Mouse (Mus musculus) hematopoietic stem cell, adult 5-6 weeks (primary cell): ENCODE results near the gene Pank4. TPM values are rescaled to one million over a fixed set of nuclear protein-coding genes. Genes with fewer than 3 reads are reported as not detected.

Source experiments
- ATAC-seq, 2 experiments: fragments of 125-278 bp in 1 of 2; replicated peaks in 1 of 2; 2 replicates each; pipeline ENCODE4 v1.8.0; 2016 to 2017; ENCODE audit warnings: inconsistent platforms in 2 of 2, mild to moderate bottlenecking in 2 of 2, moderate number of reproducible peaks in 2 of 2, low read depth in 1 of 2, moderate TSS enrichment in 1 of 2; ENCODE audit not compliant: low FRiP score in 2 of 2, poor library complexity in 2 of 2, severe bottlenecking in 2 of 2, insufficient read depth in 1 of 2, low TSS enrichment in 1 of 2
- total RNA-seq: library from RNA; stranded (forward); fragments of 172-1452, 232-1000 nt; gene quantifications from 2 replicates; pipeline ENCODE4 v1.2.3, GENCODE M21; 2017

Pank4 gene
- total RNA-seq, result 26.7 and 41.8 TPM in 2 replicates

DNA sequence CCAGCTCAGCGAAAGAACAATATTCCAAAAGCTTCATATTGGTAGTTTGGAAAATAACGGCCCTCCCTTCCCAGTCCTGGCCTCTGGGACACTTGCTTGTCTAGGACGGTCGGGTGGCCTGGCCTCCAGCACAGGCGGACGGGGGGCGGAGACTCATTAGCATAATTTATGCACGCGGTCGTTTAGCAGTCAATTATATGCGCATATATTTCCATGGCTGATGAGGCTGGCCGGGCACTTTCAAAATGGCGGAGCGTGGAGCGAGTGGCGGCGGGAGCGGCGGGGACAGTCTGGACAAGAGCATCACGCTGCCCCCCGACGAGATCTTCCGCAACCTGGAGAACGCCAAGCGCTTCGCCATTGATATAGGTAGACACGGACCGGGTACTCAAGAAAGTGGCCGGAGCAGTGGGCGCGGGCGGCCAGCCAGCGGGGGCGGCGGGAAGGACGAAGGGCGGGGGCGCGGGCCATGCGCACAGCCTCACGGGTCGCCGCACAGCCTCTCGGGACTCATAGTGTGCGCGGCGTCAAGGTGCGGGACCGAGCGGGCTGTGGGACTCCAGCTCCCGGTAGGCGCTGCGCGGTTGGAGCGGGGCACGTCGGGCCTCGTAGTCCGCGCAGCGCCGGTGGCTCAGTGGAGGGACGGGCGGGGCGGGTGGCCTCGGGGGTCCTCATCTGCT is at the start of gene Pank4:
TSS of gene Pank4 (plus strand) at position 223 of the 680 bp plus-strand sequence.
- peak; percentile 68 to 74 for ATAC-seq

DNA sequence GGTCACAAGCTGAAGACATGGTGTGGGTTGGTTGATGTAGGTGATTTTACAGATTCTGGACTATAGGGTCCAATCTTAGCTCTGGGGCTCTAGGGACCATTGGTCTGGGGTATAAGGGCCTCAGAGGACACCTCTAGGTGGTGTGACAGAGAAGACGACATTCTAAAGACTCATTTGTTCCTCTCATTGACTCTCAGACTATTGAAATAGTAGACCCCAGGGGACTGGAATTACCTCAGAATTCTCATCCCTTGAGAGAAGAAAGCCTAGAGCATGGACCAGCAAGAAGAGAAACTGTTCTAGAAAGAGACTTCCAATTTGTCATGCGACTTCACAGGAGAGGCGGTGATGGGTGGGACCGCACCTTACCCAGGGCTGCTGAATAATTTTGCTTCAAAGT is 49.7 kb upstream of the Pank4 start:
- no peak for ATAC-seq

GRCm38 (mm10) chr4:154914707-154915106 is 49.2 kb upstream of the Pank4 start:
- no peak for ATAC-seq

DNA sequence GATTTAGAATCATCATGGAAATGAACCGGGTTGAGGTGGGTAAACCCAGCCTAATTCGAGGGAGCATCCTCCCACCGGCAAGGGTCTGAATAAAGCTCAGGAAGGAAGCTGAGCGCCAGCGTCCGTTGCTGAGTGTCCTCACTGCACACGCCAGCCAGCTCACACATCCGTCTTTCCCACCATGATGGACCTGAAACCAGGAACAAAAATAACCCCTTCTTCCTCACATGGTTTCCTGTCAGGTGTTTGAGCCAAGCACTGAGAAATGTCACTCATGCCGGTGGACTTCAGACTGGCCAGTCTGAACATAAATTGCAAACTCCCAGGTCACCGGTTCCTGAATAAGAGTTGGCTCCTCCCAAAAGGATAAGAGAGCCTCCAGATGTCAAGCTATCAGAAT is 48.6 kb upstream of the Pank4 start:
- ATAC-seq, result peak in 1 of 2 experiments; percentile 16; a peak in 1 of 4 replicates

GRCm38 (mm10) chr4:154916662-154917061 is 47.3 kb upstream of the Pank4 start:
- ATAC-seq, result no peak

- no peak for ATAC-seq
These were observed 41.6 kb upstream of the Pank4 start for GRCm38 (mm10) chr4:154922291-154922690.

DNA sequence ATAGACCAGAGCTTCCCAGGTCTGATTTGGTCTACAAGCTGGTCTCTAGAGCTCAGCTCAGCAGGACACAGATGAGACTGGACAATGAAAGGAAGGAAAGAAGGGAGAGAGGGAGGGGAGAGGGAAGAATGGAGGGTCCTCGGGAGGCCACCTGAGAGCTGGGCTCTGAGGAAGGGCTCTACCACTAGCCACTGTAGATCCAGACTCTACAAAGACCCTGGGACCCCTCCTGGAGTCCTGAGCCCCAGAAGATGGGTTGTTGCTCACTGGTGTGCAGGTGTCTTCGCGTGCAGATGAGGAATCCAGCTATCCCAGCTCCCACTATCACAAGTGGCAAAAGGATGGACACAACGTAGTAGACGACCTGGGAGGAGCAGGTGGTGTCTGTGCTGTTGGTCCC is 41.0 kb upstream of the Pank4 start:
- no peak for ATAC-seq

DNA sequence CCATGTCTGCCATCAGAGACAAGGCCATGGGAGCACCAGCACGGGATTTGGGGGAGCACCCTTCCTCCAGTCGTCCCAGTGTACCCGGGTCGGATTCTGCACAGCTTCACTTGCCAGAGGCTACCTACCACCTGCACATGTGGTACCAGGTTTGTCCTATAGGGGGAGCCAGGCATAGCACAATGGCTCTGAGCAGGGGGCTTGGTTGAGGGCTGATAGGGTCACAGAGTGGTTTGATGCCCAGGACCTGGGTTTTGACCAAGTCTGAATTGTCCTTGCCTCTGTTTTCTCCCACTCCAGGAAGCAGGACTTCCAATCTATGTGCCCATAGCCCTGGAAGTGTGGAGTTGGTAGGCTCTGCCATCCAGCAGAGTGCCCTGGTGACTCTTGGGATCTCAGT is 38.5 kb upstream of the Pank4 start:
- no peak for ATAC-seq

GRCm38 (mm10) chr4:154926969-154927898 is 36.7 kb upstream of the Pank4 start:
- peak; percentile 14 to 18; a peak in 1 of 4 replicates for ATAC-seq

GRCm38 (mm10) chr4:154927899-154928337 is 36.0 kb upstream of the Pank4 start:
- peak; percentile 54 to 68 for ATAC-seq

DNA sequence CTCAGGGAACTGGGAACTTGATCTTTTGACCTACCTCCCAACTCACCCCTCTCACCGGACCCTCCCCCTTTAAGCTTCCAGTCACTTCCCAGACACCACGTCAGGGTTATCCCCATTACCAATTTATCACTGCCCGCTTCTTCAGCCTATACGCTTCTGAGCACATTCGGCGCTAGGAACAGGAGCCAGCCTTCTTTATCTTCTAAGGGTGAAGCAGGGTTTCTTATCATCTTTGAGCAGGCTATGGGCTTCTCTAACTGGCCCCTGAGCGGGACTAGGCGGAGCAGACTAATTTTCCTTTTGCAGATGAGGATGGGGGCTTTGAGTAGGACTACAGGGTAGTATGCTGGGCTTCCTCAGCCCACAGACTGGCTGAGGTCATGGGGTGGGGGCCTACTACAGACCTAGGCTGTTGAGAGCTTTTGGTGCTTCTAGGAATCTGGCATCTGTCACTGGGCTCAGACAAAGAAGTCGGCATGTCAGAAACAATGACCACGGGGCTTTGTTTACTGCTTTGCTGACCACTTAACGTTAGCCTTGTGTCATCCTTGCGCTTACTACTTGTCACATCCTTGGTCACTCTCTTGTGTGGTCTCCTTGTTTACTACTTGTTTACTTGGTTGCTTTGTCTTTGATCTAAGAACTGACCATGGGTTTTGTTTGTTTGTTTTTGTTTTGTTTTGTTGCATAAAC is 35.4 kb upstream of the Pank4 start, which contains the start of gene Tnfrsf14:
TSS of gene Tnfrsf14 (minus strand) at position 169 of the 693 bp plus-strand sequence.
- peak; percentile 13 to 19; a peak in 1 of 4 replicates for ATAC-seq

GRCm38 (mm10) chr4:154929088-154929660 is 34.7 kb upstream of the Pank4 start:
- peak; percentile 50 to 57; a peak in 3 of 4 replicates for ATAC-seq

DNA sequence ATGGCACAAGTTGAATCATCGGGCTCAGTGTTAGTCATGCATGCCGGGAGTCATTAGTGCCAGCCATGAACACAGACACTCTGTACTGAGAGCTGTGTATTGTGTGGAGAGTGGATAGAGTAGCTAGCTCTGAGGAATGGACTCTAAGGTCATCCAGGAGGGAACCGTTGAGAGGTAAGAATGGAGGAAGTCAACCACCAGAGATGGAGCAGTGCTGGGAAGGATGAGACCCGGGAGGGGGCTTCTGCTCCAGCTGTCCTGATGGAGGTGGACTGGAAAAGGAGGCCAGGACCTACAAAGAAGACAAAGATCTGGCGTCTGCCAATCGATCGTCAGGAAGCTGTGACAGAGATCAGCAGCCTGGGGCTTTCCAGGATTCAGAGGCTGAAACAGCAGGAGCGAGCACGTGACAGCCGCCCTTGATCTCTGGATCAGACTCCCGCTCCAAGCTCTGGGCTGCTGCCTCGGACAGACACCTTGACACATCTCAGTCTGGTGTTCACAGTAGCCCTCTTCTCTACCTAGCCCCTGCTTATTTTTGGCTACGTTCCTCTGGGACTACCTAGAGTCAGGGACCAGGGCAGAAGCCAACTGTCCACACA is 30.5 kb upstream of the Pank4 start:
- no peak for ATAC-seq

DNA sequence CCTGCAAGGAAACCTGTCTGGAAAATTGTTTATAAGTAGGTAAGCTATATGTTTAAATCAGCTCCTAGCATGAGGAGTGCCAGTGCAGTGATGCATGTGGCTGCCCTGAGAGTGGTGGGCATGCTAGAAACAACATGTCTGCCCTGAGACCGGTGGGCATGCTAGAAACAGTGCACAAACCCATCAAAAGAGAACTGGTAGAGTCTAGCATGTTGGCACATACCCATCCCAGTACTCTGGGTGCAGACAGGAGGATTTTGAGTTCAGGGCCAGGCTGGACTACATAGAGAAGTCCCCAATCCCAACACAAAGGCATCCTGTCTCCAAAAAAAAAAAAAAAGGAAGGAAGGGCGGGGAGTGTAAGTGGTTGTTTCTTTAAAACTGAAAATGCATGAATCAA is 29.1 kb upstream of the Pank4 start:
- ATAC-seq, result no peak; a peak in 1 of 4 replicates

DNA sequence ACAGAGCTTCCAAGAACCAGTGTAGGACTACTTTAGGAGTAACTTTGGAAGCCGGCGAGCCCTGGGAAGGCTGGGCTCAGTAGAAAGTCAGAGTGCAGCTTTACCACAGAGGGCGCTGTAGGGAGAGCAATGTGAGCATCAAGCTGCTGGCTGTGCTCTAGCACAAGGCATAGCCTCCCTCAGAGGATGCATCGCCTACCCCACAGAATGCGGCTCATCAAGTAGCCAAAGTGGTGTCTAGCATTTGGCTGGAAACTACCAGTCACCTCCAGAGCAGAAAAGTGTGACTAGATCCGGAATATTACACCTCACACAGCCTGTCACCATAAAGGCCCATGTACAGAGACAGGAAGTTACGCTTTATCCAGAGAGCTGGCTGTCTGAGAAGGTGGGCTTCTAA is 28.1 kb upstream of the Pank4 start:
- no peak for ATAC-seq

DNA sequence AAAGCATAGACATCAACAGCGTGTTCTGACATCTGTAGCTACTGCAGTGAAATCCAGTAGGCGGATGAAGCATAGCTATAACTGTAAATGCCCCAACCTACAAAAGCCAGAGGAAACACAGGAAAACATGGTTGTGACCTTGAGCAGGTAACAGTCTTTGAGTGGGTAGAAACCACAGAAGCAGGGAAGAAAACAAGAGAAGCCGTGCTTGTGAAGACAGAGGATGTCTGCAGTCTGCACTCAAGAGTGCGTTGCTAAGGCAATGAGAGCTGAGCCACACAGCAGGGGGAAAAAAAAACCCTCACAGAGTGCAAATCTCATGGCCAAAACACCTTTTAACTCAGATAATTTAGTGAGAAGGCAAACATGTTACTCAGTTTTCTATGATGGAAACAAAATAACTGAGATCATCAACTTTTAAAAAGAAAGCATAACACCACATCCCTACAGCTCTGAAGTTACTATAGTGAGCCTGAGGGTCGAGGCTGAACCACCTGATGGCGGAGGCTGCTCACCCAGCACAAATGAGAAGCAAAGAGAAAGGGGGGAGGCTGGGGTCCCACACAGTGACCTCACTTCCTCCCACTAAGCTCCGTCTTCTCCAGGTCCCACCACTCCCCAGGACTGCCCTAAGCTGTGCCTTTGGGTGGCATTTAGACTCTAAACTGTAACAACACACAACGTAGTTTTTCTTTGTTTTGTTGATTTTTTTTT is 27.2 kb upstream of the Pank4 start:
- 0 out of 4 replicates have a peak, but pooled peaks of 1 of the 2 experiments have one; percentile 19 for ATAC-seq
